Mouse (Mus musculus): ENCODE data around the gene S100a9.

S100a9 gene

DNA sequence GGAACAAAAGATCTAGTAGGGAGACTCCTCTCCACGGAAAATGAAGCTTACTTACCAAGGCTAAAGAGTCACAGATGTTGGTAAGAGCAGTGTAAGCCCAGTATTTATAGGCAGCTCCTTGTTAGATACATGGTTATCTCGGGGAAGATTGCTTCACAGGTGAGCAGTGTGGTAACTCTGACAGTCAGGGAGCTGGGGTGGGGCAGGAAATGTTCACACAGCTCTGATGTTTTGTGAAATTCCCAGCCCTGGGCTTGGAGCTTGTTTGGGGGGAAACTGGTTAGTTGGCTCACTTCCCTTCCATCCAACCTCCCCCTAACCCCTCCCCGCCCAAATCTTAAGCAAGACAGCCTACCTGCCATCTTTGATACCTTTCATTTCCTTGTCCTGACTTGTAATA, at the start of gene S100a9:
TSS of gene S100a9 (minus strand) at position 109 of the 400 bp plus-strand sequence.
- DNase-seq (ENCODE audit: low spot score), result no peak

DNA sequence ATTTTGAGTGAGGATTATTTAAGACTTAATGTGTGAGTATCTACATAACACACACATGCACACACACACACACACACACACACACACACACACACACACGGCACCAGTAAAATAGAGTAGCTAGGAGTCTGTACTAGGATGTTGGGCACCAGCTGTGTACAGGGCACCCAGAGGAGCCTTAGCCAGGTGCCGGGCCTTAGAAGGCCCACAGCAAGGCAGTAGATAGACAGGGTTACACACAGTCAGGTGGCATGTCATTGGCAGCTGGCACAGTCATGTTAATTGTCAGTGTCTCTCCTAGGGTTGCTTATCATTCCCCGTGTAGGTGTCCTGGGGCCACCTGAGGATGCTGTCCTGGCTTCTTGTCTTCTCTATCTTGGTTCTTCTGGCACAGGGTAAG, 31.1 kb upstream of the S100a9 start, which contains the start of gene Pglyrp4:
TSS of gene Pglyrp4 (plus strand) at position 301 of the 400 bp plus-strand sequence.
- DNase-seq (ENCODE audit: low spot score), result no peak

DNA sequence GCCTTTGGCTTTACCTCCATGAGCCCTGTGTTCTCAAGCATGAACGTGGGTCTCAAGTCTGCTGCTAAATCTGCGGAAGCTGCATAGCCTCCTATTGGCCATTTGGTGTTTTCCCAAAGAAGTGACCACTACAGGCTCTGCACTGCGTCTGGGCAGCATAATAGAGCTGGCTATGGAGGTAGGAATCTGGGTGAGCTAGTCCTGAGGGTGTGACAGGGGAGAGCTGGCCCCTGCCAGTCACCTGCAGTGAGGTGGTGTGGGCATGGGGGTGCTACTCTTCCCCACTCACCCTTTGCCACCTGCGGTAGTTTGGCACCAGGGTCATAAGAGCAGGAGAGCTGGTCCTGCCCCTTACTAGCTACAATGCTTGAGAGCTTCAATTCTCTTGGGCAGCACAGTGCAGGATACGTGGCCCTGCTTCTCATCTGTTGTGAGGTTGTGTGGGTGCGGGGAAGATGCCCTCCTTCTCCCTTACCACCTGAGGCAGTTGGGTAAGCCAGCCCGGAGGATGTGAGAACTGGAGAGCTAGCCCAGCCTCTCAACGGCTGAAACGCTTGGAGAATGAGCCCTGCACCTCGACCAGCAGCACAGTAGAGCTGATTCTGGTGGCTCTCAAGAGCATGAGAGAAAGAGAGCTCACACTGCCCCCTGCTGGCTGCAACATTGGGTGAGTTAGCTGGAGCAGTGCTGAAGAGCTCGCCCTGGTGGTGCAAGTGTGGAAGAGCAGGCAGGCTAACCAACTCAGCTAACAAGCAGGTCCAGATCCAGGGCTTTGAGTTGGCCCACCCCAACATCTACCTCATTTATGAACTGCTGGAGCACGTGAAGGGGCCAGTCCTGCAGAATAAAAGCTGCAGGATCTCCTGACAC, 14.3 kb upstream of the S100a9 start:
- peak; percentile 55 for DNase-seq (ENCODE audit: low spot score)

DNA sequence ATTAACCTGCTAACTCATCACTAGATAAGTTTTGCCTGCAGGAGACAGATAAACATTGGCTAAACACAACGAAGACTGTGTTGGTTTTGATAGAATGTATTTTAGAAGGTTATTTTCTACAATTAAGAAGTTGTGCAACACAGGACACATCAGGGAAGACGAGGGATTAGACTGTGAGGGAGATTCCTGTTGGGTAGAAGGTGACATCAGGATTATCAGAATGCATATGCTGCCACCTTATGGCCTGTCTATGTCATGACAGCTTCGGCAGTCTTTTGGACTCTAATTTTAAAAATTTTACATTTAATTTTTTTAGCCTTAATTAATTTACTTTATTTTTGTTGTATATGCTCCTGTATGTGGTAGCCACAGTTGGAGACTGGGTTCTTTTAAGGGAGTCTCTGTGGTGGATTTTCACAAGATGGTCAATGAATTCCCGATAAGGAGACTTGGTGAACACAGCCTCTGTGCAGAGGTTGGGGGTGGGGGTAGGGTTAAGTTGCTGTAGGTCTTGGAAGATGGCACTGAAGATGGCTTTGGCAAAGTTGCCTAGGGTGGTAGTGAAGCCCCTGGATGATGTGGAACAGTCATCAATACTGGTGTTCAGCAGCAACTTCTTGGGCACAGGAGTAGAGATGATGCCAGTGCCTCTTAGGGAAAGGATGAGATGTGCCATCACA, 13.1 kb upstream of the S100a9 start:
- DNase-seq (ENCODE audit: low spot score), result no peak

DNA sequence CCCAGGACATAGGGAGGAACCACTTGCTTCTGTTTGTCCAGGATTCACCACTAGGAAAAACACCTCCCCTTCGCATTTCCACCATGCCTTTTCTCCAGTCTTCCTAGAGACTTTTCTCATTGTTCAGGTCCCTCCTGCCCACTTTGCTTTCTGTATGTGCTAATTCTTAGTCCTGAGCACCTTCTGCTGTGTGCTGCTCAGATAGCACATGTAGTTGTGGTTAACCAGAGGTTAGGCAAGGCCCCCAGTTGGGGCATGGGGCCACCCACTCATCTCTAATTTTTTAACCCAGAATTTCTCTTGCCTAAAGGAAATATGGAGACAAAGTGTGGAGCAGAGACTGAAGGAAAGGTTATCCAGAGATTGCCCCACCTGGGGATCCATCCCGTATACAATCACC, 6.7 kb upstream of the S100a9 start:
- no peak for DNase-seq (ENCODE audit: low spot score)

DNA sequence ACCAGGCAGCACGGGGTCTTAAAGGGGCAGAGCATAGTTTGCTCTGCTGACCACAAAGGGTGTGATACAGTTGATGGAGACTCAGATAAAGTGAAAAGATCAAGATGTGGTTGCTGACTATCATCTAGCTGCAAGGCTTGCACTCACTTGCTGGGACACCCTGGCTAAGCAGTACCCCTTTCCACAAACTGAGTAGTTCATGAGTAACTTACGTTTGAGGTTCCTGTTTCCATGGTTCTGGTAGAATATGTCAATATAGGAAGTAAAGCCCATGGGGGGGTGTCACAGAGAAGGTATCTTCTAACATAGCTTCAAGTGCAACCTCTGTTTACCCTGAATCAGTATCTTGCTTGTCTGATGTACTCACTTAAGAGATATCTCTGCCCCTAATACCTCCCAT, 2.0 kb downstream of the S100a9 start:
- no peak for DNase-seq (ENCODE audit: low spot score)

DNA sequence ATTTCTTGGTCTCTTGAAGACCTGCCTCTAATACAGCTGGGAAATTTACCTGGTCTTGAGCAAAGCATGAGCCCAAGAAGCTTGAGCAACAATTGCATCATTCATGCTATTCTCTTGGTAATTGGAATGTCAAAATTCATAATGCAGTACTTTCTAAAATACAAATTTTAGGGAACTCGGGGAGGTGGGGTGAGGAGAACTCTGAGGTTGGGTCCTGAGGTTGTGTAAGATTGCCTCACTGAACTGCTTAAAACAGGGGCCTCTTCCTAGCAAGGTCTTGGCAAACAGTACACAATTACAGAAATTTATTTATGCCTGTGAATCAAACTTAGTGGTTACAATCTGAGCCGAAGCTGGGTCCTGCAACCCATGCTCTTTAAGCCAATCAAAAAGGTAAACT, 8.7 kb downstream of the S100a9 start:
- no peak for DNase-seq (ENCODE audit: low spot score)

DNA sequence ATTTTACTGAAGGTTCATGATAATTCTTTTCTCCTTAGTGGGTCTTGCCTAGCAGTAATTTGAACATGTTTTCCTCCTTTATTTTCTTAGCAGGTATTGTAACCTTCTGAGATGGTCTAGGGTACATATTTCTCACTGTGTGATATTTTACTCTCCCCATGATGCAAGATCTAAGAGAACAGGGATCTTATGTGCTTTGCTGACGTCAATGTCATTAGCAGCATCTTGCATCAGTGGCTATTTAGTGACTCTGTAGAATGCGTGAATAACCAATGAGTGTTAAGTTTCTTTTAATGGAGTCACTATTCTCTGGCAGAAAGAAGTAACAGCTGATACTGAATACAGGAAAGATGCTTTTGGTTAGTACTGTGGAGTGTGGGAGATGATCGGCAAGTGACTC, 11.6 kb downstream of the S100a9 start:
- no peak for DNase-seq (ENCODE audit: low spot score)

DNA sequence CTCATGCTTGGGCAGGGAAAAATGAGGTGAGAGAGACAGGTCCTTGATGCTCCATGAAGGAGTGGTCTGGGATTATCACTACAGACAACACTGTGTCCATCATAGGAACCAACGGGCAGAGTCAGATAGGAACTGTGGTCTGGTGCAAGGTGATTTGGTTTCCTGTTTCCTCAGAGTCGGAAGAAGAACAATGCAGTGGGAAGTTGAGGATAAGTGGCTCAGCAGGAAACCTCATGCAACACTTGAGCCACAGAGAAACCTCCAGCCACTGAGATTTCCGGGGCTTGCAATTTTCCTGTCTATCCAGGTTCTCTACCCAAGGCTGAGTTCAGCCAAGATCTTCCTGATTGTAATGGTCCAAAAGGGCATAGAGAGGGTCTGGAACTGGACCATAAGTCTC, 16.9 kb downstream of the S100a9 start:
- no peak for DNase-seq (ENCODE audit: low spot score)

DNA sequence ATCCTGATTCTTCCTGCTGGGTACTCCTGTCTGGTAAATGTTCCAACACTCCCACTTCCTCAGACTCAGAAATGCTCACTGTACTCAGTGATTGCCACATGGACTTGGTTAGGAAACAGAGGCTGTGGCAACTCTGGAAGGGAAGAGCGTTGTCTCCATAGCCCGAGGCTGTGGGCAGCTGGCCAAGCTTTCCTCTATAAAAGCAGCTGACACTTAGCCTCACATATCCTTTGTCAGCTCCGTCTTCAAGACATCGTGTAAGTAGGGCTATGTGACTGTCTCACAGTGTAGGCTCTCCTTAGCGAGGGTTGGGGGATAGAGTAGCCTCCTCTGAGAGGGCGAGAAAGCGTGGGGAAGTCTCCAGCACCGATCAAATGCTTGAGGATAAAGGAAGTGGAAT, 26.7 kb downstream of the S100a9 start, which contains the start of gene S100a8:
TSS of gene S100a8 (plus strand) at position 133 of the 400 bp plus-strand sequence.
- no peak for DNase-seq (ENCODE audit: low spot score)

DNA sequence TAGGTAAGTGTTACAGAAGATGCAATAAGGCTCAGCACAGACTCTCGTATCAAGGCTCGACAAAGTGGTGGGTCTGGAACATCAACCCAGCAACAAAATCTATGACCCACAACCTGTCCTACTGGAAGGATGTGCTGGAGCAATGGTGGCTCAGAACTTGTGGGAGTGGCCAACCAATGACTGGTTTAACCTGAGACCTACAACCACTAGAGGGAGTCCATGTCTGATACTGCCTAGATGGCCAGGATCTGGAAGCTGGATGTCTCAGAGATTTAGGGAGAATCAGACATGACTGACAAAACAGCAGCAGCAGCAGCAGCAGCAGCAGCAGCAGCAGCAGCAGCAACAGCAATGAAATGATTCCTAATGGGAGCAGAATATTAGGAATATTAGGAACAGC, 31.3 kb downstream of the S100a9 start:
- no peak for DNase-seq (ENCODE audit: low spot score)

DNA sequence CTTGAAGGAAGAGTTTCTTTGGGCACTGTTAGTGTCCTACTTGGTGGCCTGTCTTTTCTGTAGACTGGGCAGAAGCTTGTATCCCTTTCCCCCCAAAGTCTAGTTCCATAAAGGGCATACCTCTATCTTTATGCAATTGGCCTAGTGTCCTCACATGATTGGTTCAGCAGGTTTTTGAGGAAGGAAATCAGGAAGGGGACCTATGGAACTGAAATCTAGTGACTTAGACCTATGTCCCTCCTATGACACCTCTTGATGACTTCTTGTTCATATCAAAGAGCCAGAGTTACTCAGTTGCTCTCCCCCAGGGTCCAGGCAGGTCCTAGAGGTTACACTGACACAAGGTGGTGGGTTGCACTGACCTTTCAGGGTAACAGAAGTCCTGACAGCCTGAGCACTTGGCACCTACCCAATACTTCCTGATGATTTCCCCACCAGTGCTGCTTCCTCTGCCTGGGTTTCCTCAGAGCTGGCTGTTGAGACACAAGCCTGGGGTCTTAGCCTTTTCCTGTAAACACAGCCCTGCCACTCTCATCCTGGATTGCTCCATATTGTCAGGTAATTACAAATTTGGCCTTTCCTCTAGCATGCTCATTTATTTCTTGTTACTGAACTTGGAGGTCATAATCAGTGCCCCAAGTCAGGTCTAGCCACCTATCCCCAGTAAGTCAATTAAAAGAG, 36.0 kb downstream of the S100a9 start:
- DNase-seq (ENCODE audit: low spot score), result no peak

DNA sequence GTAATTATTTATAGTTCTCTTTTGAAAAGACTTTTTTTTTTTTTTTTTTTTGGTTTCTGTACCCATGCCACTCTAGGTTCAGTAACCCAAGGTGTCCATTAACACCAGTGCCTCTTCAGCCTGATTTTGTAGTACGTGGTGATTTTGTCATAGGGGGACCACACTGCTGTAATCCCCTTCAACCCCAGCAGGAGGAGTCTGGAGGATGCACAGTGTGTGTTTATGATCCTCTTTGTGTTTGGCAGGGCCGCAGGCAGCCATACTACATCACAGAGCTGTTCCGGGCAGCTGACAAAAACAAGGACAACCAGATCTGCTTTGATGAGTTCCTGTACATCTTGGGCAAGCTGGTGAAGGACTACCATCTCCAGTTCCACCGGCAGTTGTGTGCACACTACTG, 38.1 kb downstream of the S100a9 start:
- no peak for DNase-seq (ENCODE audit: low spot score)

DNA sequence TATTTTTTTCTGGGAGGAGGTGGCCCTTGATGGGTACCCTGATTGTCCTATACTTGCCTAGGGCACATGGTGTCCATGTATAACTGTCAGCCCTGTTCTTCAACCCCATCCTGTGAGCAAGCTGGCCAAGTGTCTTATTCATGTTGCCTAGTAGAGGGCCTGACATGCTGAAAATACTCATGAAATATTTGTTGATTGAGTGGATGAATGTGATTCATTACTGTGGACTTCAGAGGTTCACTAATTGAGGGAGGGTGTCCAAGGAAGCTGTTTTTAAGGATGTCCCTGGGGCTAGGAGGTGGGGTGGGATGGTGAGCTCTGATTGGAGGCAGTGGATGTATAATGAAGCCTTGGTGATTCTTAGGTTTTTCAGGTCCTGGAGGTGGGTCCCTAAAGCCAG, 41.8 kb downstream of the S100a9 start, which contains the start of gene S100a7a:
TSS of gene S100a7a (plus strand) at position 301 of the 400 bp plus-strand sequence.
- DNase-seq (ENCODE audit: low spot score), result no peak

DNA sequence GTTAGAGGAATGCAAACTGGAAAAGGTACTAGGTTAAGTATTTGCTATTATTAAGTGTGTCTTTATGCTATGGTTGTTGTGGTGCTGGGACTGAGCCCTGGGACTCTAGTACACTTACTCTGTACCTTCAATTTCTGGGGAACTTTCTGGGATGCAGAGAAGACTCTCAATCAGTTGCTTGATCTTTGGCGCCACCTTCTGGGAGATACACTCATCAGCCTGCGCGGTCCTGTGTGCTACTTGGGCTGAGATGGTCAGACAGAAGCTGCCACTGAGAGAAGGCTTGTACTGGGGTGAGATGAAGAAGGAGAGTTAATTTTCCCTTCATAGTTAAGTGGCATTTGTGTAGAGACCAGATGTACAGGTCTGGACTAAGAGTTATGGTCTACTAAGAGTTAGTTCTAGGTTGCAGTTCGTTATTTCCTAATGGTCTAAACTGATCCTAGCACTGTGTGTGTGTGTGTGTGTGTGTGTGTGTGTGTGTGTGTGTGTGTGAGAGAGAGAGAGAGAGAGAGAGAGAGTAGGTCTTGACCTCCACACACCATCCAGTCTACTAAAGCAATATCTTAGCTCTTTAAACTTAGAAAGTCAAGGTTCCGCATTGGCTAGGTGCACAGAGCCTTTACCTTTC, 42.5 kb downstream of the S100a9 start:
- DNase-seq (ENCODE audit: low spot score), result peak; percentile 35

DNA sequence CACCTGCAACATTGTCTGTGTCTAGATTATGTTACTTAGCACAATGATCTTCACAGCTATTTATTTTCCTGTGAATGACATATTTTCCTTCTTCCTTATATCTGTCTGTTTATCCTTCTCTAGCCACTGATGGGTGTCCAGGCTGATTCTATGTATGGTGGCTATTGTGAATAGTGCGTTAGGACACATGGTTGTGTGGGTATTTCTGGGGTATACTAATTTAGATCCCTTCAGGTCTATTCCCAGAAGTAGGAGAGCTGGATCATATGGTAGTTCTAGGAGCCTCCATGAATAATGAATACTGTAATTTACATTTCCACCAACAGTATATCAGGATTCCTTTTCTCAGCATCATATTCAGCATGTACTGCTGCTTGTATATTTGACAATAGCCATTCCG, 45.7 kb downstream of the S100a9 start:
- no peak for DNase-seq (ENCODE audit: low spot score)

DNA sequence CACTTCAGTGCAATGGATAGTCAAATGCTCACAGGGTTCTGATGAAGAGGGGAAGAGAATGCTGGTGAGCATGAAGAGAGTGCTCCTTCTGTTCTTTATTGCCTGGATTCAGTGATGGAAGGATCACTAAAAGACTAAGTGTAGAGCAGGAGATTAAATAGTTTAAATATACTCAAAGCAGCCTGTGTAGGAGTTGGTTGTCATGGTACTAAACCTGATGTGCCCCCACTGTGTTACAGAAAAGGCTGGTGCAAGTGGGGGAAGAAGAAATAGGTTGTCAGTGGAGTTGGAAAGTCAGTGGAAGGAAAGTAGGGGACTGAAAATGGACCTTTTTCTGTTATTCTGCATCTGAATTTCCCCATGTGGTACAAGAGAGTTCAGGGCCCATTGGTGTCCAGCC, 46.5 kb downstream of the S100a9 start:
- no peak for DNase-seq (ENCODE audit: low spot score)

DNA sequence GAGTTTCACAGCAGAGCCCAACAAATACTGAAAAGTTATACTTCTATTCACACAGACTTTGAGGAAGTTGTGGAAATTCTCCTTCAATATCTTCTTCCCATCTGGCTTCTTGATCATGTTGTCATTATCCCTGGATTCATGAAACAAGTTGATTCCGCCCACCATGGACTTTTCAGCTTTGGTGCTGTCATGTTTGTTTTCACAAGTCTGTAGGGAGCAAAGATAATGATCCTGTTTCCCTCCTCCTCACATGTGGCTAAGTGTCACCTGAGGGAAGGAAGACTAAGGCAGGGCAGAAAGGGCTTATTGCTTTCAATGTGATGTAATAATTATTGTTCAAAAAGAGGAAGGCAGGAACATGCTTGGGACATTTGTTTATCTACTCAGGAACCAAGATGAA, 48.2 kb downstream of the S100a9 start:
- no peak for DNase-seq (ENCODE audit: low spot score)

DNA sequence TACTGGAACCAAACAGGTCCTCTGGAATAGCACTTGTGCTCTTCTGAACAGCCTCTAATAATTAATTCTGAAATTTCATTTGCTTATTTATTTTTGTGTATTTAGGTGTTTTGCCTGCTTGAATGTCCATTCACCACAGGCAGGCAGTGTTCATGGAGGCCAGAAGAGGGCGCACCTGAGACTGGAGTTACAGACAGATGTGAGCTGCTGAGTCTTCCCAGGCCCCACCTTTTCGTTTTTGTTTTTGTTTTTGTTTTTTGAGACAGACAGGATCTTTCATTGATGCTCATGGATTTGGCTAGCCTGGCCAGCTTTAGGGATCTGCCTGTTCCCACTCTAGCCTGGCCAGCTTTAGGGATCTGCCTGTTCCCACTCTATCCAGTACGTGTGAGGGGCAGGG, 51.3 kb downstream of the S100a9 start:
- no peak for DNase-seq (ENCODE audit: low spot score)

Measured in urinary bladder, postnatal 10 days (tissue).